Mouse (Mus musculus) left cerebral cortex, adult 9 months (tissue): ENCODE results near the gene Ttc13.
A peak's percentile ranks its signal among the peaks of the same experiment; 100 is the strongest.

ENCODE experiments used
- DNase-seq, 2 experiments: peaks; one replicate each; pipeline ENCODE4 v3.0.0; 2022; ENCODE audit warnings: low spot score in 2 of 2

The Ttc13 gene

DNA sequence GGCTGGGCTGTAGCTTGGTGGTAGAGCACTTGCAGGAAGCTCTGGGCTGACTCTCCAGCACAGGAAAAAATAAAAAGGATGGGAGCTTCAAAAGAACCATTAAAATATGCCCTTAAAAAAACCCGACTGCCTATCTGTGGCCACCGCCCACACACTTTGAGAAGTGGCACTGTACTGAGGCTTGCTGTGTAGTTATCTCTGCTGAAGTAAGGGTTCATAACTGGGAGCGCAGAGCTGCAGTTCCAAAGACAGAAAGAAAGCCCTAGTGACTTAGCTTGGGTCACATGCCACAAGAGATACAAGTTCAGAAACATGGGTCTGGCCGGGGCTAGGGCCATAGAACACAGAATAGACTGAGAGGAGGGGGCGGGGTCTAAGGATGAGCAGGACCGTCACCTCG is 63.8 kb downstream of the Ttc13 start:
- DNase-seq, result no peak

DNA sequence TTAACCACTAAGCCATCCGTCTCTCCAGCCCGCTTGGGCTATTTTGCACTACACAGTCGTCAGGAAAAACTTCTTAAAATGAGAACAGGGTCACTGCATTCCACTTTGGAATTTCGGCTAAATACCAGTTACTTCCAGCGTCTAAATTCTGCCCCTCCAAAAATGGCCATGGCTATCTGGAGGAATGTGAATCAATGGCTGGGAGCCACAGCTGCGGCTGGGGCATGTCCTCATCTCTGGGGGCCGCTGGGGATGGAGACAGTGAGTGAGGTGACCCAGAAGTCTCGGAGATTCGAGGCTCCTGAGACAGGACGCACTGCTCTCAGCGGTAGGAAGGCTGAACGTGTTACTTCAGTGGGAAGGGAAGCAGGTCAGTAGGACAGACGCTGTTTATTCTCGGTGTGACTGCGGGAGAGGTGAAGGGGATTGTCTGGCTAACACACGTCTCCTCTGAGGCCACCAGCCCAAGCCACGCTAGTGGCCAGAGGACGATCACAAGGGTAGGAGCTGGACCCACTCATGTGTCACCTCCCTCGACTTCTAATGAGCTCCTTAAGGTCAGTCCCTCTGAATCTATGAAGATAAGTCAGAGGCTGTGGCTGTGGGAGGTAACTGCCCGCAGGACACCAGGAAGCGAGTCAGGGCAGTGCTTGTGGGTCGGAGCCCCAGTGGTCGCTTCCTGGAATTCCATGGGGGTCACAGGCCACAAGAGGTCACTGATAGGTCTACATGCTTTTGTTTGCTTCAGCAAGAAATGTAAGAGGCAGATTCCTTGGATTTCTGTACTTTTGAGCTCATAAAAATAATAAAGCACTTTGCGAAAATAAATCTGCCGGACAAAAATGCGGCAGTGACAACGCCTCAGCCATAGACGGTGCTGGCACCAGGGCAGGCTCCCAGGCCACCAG is 68.0 kb downstream of the Ttc13 start:
- DNase-seq, result no peak

DNA sequence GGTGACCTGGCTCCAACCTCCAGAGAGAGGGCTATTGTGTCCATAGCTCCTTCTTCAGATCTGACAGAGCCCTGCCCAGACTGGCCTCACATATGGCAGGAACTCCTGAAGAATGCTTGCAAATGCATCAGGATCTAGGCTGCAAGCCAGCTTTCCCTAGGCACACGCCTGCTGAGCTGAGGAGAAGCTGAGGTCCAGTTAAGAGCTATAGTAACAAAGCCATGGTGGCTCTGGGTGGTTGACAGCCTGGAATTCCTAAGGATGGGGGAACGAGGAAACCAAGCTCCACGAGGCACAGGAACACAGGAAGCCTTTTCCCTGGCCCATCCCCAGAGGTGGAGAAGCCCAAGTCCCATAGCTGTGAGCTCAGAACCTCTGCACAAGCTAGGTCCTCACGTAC is 69.2 kb downstream of the Ttc13 start:
- DNase-seq, result no peak

DNA sequence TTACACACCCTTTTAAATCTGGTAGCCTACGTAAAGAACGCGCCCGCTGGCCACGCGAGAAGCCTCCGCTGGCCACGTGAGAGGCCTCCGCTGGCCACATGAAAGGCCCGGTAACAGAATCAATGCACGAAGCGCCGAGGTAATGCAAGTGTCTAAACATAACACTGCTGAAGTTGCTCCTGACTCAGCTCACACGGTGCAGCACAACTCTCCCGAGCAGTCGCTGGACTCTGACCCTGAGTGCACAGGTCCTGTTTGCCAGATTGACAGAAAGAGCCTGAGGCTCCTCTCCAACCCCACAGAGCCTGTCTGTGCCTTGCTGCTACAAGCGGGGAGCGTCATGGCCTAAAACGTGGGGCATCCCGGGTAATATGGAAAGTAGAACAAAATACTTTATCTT is 70.0 kb downstream of the Ttc13 start:
- DNase-seq, result no peak

DNA sequence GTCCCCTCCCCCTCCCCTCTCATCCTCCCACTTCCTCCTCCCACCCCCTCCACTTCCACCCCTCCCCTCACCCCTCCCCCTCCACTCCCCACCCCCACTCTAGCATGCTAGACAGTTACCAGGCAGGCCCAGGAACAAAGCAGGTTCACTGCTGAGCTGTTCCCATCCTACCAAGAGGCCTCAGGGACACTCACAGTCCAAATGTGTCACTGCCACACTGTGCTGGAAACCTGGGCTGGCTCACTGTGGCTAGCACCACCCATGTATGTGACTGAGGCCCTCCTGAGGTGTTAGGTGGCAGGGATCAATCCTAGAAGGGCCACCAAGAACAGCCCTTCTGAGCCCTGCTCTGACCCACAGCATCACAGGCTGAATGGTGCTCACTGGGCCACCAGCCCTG is 73.5 kb downstream of the Ttc13 start:
- DNase-seq, result no peak

DNA sequence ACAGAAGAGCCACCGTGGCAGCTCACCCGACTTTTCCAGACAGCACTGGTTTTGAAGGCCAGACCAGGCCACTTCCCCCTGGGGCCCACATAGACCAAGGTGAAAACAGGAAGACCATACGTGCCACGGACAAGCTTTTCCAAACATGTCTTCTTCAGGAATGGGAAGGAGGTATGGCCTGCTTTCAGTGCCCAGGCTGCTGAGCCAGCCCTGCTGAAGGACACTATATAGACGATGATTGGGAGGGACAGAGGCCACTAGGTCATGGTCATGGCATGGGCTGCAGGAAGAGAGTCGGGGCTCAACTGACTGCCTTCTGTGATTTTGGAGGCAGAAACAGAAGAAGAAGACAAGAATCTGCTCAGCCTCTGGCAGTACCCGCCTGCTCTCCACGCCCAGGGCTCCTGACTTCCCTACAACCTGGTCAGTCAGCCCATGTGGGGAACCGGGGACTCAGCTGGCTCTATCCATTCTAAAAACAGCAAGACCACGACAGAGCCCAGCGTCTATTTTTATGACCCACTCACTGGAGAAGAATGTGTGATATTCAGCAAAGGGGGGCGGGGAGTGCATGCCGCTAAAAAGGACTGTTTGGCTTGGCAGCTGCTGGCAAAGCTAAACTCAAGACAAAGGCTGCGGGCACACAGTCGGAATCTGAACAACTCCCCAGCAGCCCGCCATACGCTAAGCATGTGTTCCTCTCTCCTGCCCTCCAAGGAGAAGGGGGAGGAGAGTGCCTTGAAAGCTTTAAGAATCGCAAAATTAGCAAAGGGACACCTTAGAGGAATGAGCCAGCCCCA is 78.0 kb downstream of the Ttc13 start:
- DNase-seq, result peak; percentile 62 to 81

DNA sequence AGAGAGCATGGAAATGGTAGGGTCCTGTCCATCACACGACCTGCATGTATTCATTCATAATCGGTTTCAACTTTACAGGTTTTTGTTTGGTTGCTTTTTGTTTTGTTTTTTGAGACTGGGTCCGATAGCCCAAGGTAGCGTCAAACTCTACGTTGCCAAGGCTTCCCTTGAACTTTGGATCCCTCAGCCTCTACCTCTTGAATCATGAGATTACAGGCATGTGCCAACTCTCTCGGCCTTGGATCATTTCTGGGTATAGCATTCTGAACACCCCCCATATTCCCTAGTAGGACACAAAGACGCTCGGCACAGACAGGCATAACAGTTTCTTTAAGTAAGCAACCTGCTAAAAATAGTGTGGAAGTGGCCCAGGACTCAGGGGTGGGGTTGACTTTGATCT is 80.2 kb downstream of the Ttc13 start:
- DNase-seq, result no peak

DNA sequence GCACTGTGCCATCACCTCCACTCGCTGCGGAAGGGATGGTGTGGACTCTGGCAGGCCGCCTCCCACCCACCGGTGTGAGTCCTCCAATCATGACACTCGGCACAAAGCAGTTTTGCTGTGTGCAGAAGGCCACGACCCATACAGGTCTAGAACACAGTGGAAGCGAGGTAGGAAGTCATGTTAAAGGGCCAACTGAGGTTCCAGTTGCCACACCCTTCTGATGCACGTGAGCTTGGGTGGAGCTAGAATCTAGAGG is 86.6 kb downstream of the Ttc13 start:
- no peak for DNase-seq

DNA sequence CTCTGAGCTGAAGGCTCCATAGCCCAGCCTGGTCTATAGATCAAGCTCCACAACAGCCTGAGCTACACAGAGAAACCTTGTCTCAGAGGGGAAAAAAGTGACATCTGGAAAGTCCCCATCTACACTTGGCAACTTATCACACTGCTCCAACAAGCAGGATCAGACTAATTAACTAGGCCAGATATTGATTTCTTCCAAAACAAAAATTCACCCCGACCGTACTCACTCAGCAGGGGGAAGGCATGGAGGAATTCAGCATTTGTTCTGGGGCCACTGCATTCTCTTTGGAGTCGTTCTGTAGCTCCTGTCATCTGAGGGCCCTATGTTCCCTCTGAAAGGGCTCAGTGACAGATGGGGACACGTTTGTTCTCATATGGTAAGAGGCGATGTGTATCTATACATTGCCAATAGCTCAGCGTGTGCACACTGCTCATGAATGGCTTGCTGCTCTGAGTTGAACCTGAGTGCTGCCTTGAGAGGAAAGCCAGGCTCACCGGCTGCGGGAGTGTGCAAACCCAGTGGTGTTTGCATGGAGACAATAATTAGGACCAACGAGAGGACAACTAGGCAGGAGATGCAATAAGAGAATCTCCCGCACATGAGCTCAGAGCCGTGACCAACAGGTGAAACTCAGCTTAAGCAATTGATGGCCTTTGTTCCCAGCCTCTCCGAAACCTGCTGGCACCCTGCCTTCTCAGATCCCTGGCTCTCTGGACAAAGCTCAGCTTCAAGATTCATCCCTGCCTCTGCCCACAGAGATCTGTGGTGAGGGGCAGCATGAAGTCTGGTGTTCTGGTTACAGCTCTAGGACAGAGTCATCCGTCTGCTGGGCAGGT is 87.2 kb downstream of the Ttc13 start:
- DNase-seq, result no peak

DNA sequence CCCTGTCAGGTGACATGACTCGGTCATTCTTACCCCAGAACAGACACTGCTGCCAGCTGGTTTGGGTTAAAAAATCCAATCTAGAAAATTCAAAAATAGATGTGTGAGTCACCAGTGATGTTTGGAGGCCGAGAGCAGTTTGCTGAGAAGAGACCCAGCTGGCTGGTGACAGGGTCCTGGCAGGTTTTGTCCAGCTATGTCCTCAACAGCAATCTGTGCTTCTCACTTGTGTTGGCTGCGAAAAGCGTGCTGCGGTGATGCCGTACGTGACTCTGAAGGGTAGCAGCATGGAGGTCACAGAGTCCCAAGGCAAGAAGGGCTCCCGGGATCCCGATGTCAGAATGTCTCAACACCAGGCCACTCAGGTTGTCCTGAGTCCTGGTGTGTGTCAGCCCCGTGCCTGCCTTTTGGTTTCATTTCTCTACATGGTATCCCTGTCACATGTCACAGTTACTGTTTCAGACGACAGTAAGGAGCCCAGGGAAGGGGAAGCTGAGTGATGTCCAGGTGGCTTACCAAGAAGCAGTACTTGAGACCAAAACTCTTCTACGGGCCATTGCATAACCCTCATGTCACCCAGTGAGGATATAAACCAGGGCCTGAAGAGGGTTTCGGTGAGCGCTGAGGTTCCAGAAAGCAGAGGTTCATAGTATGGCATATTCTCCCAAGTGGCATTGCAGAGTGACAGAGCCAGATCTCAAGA is 88.6 kb downstream of the Ttc13 start:
- peak in 1 of 2 experiments; percentile 64 for DNase-seq

DNA sequence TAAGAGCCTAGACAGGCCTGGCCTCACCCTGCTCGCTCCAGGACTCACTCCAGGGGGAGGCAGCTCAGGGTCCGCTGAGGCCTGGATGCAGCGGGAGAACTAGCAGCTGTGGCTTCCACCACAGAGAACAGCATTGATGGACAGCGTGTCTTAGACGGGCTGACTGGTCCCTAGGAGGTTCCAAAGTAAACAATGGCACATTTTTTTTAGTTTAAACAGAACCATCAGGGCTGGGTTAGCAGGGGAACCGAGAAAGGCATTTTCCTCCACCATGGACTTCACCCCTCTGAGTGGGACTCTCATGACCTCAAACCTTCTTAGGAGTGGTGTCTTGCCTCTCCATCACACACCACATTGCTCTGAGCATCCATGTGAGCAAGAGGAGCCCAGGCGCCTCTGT is 89.8 kb downstream of the Ttc13 start:
- DNase-seq, result no peak

DNA sequence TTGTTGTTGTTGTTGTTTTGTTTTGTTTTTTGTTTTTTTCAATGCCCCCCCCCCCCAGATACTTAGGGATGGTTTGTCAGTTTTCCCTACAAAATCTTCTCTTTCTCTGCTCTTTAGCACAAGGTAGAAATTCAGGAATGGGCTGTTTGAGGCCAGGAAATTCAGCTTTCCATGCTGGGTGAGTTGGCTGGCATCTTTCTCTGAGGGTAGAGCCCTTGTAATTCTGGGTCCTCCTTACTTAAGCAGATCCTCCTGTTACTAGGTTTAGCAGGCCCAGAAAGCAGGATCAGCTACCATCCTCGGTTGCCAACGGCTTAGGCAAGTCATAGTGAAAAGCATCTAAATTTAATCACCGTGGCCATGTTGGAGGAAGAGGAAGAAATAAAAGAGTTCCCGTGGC is 90.9 kb downstream of the Ttc13 start:
- no peak for DNase-seq

DNA sequence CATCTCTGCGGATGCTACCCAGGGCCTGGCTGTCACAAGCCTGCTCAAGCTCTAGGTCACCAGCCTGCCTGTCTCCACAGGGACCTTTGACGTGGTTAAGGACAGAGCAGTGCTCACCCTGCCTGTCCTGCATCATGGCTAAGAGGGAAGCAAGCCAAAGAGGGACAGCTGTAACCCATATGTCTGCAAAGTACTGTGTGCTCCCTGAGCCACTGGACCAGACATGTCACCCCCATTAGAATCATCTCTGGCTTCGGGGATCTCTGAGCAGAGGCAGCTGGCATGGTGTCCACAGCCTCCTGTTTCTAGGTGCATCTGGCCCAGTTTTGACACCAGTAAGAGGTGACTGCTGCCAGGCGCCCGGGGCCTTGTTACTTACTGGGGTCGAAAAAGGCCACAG is 91.3 kb downstream of the Ttc13 start:
- no peak for DNase-seq

DNA sequence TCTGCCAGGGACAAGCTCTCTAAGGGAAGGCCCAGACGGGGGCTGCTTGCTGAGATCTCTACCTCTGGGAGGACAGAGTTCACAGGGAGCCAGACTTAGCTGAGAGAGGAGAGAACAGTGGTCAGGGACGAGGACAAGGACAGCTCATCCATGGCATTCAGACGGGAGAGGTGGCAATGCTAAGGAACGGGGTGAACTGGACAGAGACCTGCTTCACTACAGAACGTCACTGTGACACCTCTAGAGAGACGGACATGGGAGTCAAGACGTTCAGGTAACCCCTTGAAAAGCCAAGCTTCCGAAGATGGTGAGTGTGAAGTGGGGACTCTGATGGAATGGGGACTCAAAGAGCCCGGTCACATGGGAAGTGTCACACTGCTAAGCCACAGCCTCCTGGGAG is 95.5 kb downstream of the Ttc13 start:
- no peak for DNase-seq
